8 mouse cellular contexts compared by ENCODE assay signal in the genomic region with DNA sequence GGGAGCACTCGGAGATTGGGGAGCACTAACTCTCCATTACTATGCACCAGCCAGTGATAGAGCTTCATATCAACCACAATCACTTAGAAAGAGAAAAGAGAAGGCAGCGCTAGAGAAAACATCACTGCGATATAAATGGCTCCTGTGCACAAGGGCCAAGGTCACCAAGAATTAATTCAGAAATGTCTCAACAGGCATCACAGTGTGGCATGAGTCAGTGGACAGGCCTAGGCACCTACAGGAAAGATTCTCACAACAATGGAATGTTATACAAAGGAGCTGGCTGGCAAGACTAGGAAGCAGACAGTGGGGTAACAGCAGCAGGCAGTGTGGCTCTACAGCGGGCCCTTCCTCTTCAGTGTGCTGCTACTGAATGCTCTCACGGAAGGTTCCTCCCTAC.
"Had no signal": no experiment of that assay in that cellular context is flagged by ENCODE, and none has a peak within 500 bp of the region (broad histone marks: within the 10 kb centered on the region; RNA-seq: fewer than 3 reads in every experiment).

No protein-coding gene starts in this region.

- DNase-seq: kidney, adult 2 months; kidney, postnatal 25 days; layer of hippocampus, postnatal 36 days; liver, embryonic 13.5 days; lung, adult 2 months; lung, postnatal 14 days; thymus, adult 18-20 months; thymus, postnatal 36 days had no signal
